In genomic region chr11:97719041-97719440, GRCm38 (mm10) we compare ENCODE assay signal across 20 mouse cellular contexts. TPM values are rescaled to one million over a fixed set of nuclear protein-coding genes. Genes with fewer than 3 reads are reported as not detected.
DNase-seq lines count a peak whose midpoint lies in the region; TF ChIP-seq lines count a peak whose summit lies in the region.
"Had no signal": no experiment of that assay in that cellular context is flagged by ENCODE, and none has a peak within 500 bp of the region (broad histone marks: within the 10 kb centered on the region; RNA-seq: fewer than 3 reads in every experiment).

No protein-coding gene starts in this region.

- TF ChIP-seq POLR2A in thymus, adult 2 months (IDR thresholded peaks at IDR 0.05; ENCODE audit: control insufficient read depth, extremely low read depth, insufficient read depth, low read length, poor library complexity), result no peak
- no peak for TF ChIP-seq POLR2A in bone marrow, adult 2 months (IDR thresholded peaks at IDR 0.05; ENCODE audit: borderline replicate concordance, control insufficient read depth, low read depth, low read length)

- no peaks in the 10 kb centered on the region for H3K79me2 ChIP-seq in macrophage (ENCODE audit: inconsistent target)

- DNase-seq in thymus, adult 2 months, result no peak
- DNase-seq in thymus, postnatal 10 days (ENCODE audit: low spot score in 2 of 2), result no peak
- no peak for DNase-seq in embryo, embryonic 10 days (ENCODE audit: low spot score)
- DNase-seq in lung, postnatal 10 days, result no peak
- no peak for DNase-seq in spleen, postnatal 10 days (ENCODE audit: low spot score in 2 of 2)
- no peak for DNase-seq in layer of hippocampus, adult 2 months (ENCODE audit: low spot score in 2 of 2)
- DNase-seq: cerebellum, adult 11 months; cerebellum, postnatal 25 days; heart, postnatal 36 days; kidney, postnatal 4 days; lung, embryonic 14.5 days; lung, postnatal 4 days; right cerebral cortex, postnatal 25 days had no signal

- no peak for TF ChIP-seq CTCF in thymus, adult 2 months (IDR thresholded peaks at IDR 0.05; ENCODE audit: borderline replicate concordance, control insufficient read depth, extremely low read depth, insufficient read depth, low read length, poor library complexity)
- TF ChIP-seq CTCF in bone marrow, adult 2 months (IDR thresholded peaks at IDR 0.05; ENCODE audit: control insufficient read depth, insufficient read depth, low read length), result no peak
- TF ChIP-seq CTCF in layer of hippocampus, adult 2 months (conservative IDR thresholded peaks at IDR 0.05), result no peak

- H3K4me1 ChIP-seq in thymus, adult 2 months (replicated peaks; ENCODE audit: control insufficient read depth, insufficient read depth, low read length), result peaks cover 18% of the 10 kb centered on the region
- H3K4me1 ChIP-seq in bone marrow, adult 2 months (ENCODE audit: control insufficient read depth, insufficient read depth, low read length), result peaks cover 10% of the 10 kb centered on the region
- H3K4me1 ChIP-seq: hindbrain, embryonic 15.5 days; limb, embryonic 13.5 days had no signal

- no peaks in the 10 kb centered on the region for H3K27me3 ChIP-seq in thymus, adult 2 months (ENCODE audit: control insufficient read depth, insufficient read depth, low read length)
- H3K27me3 ChIP-seq: embryonic facial prominence, embryonic 15.5 days; heart, embryonic 13.5 days; hindbrain, embryonic 15.5 days; kidney, embryonic 15.5 days; limb, embryonic 13.5 days had no signal

- no peak overlapping the region for H3K4me3 ChIP-seq in thymus, adult 2 months (ENCODE audit: control insufficient read depth, insufficient read depth, low read length)
- no peak overlapping the region for H3K4me3 ChIP-seq in bone marrow, adult 2 months (replicated peaks; ENCODE audit: control insufficient read depth, low read depth, low read length)
- H3K4me3 ChIP-seq in macrophage (ENCODE audit: inconsistent target), result no peak overlapping the region
- H3K4me3 ChIP-seq in layer of hippocampus, adult 2 months, result no peak overlapping the region
- H3K4me3 ChIP-seq: embryonic facial prominence, embryonic 15.5 days; heart, embryonic 13.5 days; hindbrain, embryonic 15.5 days; kidney, embryonic 15.5 days; limb, embryonic 13.5 days had no signal

- peaks cover 44% of the 10 kb centered on the region for H3K36me3 ChIP-seq in thymus, adult 2 months (ENCODE audit: control insufficient read depth, insufficient read depth, low read length)
- H3K36me3 ChIP-seq in macrophage (ENCODE audit: inconsistent target), result peaks cover 45% of the 10 kb centered on the region

- WGBS in thymus, adult 2 months, result 74% methylated on average over 4 of the region's 4 CpGs
- WGBS in bone marrow, adult 2 months, result 68% methylated on average over 4 of the region's 4 CpGs
- 82% methylated on average over 4 of the region's 4 CpGs for WGBS in macrophage (ENCODE audit: missing documents)

- H3K27ac ChIP-seq in thymus, adult 2 months (ENCODE audit: control insufficient read depth, insufficient read depth, low read length), result peak overlapping the region; percentile 12; the same call in 1 of the 2 replicates
- H3K27ac ChIP-seq in bone marrow, adult 2 months (ENCODE audit: control insufficient read depth, insufficient read depth, low read depth, low read length, poor library complexity), result peak overlapping the region; percentile 87
- H3K27ac ChIP-seq in macrophage, result peak overlapping the region; percentile 81
- H3K27ac ChIP-seq in layer of hippocampus, adult 2 months, result no peak overlapping the region
- H3K27ac ChIP-seq: embryonic facial prominence, embryonic 15.5 days; hindbrain, embryonic 15.5 days; kidney, embryonic 15.5 days; limb, embryonic 13.5 days had no signal

RNA-seq across cellular contexts. Expression of gene Psmb3, which starts 15.8 kb away (rescaled TPM):
- 421 and 477 TPM in 2 replicates for polyA plus RNA-seq in thymus, adult 2 months (2012; rRNA removed)
- polyA plus RNA-seq in bone marrow, adult 2 months (2011; ENCODE audit: insufficient read depth, insufficient read length, low replicate concordance, missing spikeins), result 138 and 152 TPM in 2 replicates
- 10 to 100 TPM; 10.0 to 72.1 (median 43.9) TPM for total RNA-seq in macrophage (2018; cell fraction: chromatin; rRNA removed)
- 100 to 1,000 TPM in 17 of 26 experiments, 10 to 100 TPM in 9; 79.3 to 179 (median 122) TPM for total RNA-seq in macrophage (2018; cell fraction: cytosol; rRNA removed)
- total RNA-seq in macrophage (2018; cell fraction: nucleus; rRNA removed), result 10 to 100 TPM; 15.5 to 75.8 (median 38.9) TPM
- polyA plus RNA-seq in macrophage (2018), result 79.7 to 207 TPM (median 133 TPM) in 3 replicates
- 100 to 1,000 TPM; 128 to 133 TPM for total RNA-seq in layer of hippocampus, adult 2 months (2021)

RNA-seq across cellular contexts. Expression of gene Pcgf2, which starts 18.7 kb away (rescaled TPM):
- polyA plus RNA-seq in thymus, adult 2 months (2012; rRNA removed), result 22.6 and 28.2 TPM in 2 replicates
- 7.0 and 10.7 TPM in 2 replicates for polyA plus RNA-seq in bone marrow, adult 2 months (2011; ENCODE audit: insufficient read depth, insufficient read length, low replicate concordance, missing spikeins)
- 10 to 100 TPM in 4 of 26 experiments, 1 to 10 TPM in 22; 1.5 to 14.1 (median 5.0) TPM for total RNA-seq in macrophage (2018; cell fraction: chromatin; rRNA removed)
- total RNA-seq in macrophage (2018; cell fraction: cytosol; rRNA removed), result 1 to 10 TPM; 1.3 to 4.5 (median 2.8) TPM
- 10 to 100 TPM in 1 of 26 experiments, 1 to 10 TPM in 24, under 1 TPM in 1; 0.79 to 11.9 (median 3.8) TPM for total RNA-seq in macrophage (2018; cell fraction: nucleus; rRNA removed)
- polyA plus RNA-seq in macrophage (2018), result 3.7 to 7.5 TPM (median 3.9 TPM) in 3 replicates
- total RNA-seq in layer of hippocampus, adult 2 months (2021), result 10 to 100 TPM; 29.1 to 31.1 TPM

RNA-seq across cellular contexts. Expression of gene Pip4k2b, which starts 25.5 kb away (rescaled TPM):
- 28.2 and 34.8 TPM in 2 replicates for polyA plus RNA-seq in thymus, adult 2 months (2012; rRNA removed)
- 9.5 and 11.7 TPM in 2 replicates for polyA plus RNA-seq in bone marrow, adult 2 months (2011; ENCODE audit: insufficient read depth, insufficient read length, low replicate concordance, missing spikeins)
- total RNA-seq in macrophage (2018; cell fraction: chromatin; rRNA removed), result 10 to 100 TPM in 14 of 26 experiments, 1 to 10 TPM in 12; 3.1 to 22.8 (median 10.8) TPM
- 10 to 100 TPM; 14.7 to 51.5 (median 32.9) TPM for total RNA-seq in macrophage (2018; cell fraction: cytosol; rRNA removed)
- total RNA-seq in macrophage (2018; cell fraction: nucleus; rRNA removed), result 10 to 100 TPM in 21 of 26 experiments, 1 to 10 TPM in 5; 7.7 to 51.0 (median 24.1) TPM
- 25.4 to 37.6 TPM (median 25.7 TPM) in 3 replicates for polyA plus RNA-seq in macrophage (2018)
- 100 to 1,000 TPM; 106 to 109 TPM for total RNA-seq in layer of hippocampus, adult 2 months (2021)

RNA-seq across cellular contexts. Expression of gene Cisd3, which starts 33.4 kb away (rescaled TPM):
- polyA plus RNA-seq in thymus, adult 2 months (2012; rRNA removed), result 24.9 and 25.3 TPM in 2 replicates
- polyA plus RNA-seq in bone marrow, adult 2 months (2011; ENCODE audit: insufficient read depth, insufficient read length, low replicate concordance, missing spikeins), result 29.3 and 76.0 TPM in 2 replicates
- 1 to 10 TPM in 23 of 26 experiments, not detected in 3; 1.3 to 8.3 (median 3.4) TPM for total RNA-seq in macrophage (2018; cell fraction: chromatin; rRNA removed)
- total RNA-seq in macrophage (2018; cell fraction: cytosol; rRNA removed), result 10 to 100 TPM in 25 of 26 experiments, 1 to 10 TPM in 1; 8.5 to 24.4 (median 14.3) TPM
- total RNA-seq in macrophage (2018; cell fraction: nucleus; rRNA removed), result 10 to 100 TPM in 1 of 26 experiments, 1 to 10 TPM in 25; 2.2 to 10.3 (median 5.7) TPM
- polyA plus RNA-seq in macrophage (2018), result 9.0 to 17.9 TPM (median 13.7 TPM) in 3 replicates
- total RNA-seq in layer of hippocampus, adult 2 months (2021), result 10 to 100 TPM; 45.5 to 49.3 TPM

RNA-seq across cellular contexts. Expression of gene Cwc25, which starts 47.3 kb away (rescaled TPM):
- polyA plus RNA-seq in thymus, adult 2 months (2012; rRNA removed), result 14.9 and 16.6 TPM in 2 replicates
- polyA plus RNA-seq in bone marrow, adult 2 months (2011; ENCODE audit: insufficient read depth, insufficient read length, low replicate concordance, missing spikeins), result 10.4 and 11.7 TPM in 2 replicates
- 10 to 100 TPM; 37.3 to 76.4 (median 49.9) TPM for total RNA-seq in macrophage (2018; cell fraction: chromatin; rRNA removed)
- 10 to 100 TPM; 18.8 to 25.0 (median 21.2) TPM for total RNA-seq in macrophage (2018; cell fraction: cytosol; rRNA removed)
- 10 to 100 TPM; 24.8 to 40.9 (median 32.6) TPM for total RNA-seq in macrophage (2018; cell fraction: nucleus; rRNA removed)
- polyA plus RNA-seq in macrophage (2018), result 16.4 to 22.4 TPM (median 16.9 TPM) in 3 replicates
- total RNA-seq in layer of hippocampus, adult 2 months (2021), result 10 to 100 TPM; 20.1 to 20.6 TPM
